Comparison of ENCODE assay signal across 23 mouse cellular contexts in genomic region chr7:68721520-68721919, GRCm38 (mm10). TPM values are rescaled to one million over a fixed set of nuclear protein-coding genes. Genes with fewer than 3 reads are reported as not detected.
DNase-seq lines count a peak whose midpoint lies in the region; ATAC-seq and TF ChIP-seq lines count a peak whose summit lies in the region.
"Had no signal": no experiment of that assay in that cellular context is flagged by ENCODE, and none has a peak within 500 bp of the region (broad histone marks: within the 10 kb centered on the region; RNA-seq: fewer than 3 reads in every experiment).

No protein-coding gene starts in this region.

- H3K4me3 ChIP-seq in midbrain, embryonic 11.5 days (ENCODE audit: low read depth, low read length) = no peak overlapping the region
- H3K4me3 ChIP-seq in midbrain, embryonic 14.5 days (replicated peaks; ENCODE audit: low read depth, low read length) = no peak overlapping the region
- H3K4me3 ChIP-seq in stomach, postnatal 0 days (ENCODE audit: low read depth, low read length) = no peak overlapping the region

- ATAC-seq in midbrain, embryonic 11.5 days (ENCODE audit: low FRiP score) = no peak
- no peak for ATAC-seq in midbrain, embryonic 14.5 days (ENCODE audit: low FRiP score, low TSS enrichment)
- peak; percentile 66 for ATAC-seq in stomach, postnatal 0 days (ENCODE audit: low FRiP score, low TSS enrichment)
- ATAC-seq: activated CD4-positive, CD25-positive, alpha-beta regulatory T cell, adult 4 months; CD4-positive, CD25-positive, alpha-beta regulatory T cell, adult 4 months; Patski had no signal

- no peak overlapping the region for H3K27ac ChIP-seq in midbrain, embryonic 11.5 days (ENCODE audit: low read depth, low read length)
- no peak overlapping the region for H3K27ac ChIP-seq in midbrain, embryonic 14.5 days (replicated peaks; ENCODE audit: low read depth, low read length)
- peak overlapping the region; percentile 40; the same call in 1 of the 2 replicates for H3K27ac ChIP-seq in stomach, postnatal 0 days (replicated peaks)

- TF ChIP-seq CTCF in stomach, postnatal 0 days (IDR thresholded peaks at IDR 0.05; ENCODE audit: low read depth) = no peak

- no peaks in the 10 kb centered on the region for H3K9me3 ChIP-seq in midbrain, embryonic 11.5 days (ENCODE audit: control insufficient read depth, low read length)
- H3K9me3 ChIP-seq in midbrain, embryonic 14.5 days (ENCODE audit: control insufficient read depth, low read length) = no peaks in the 10 kb centered on the region
- H3K9me3 ChIP-seq in stomach, postnatal 0 days (ENCODE audit: control insufficient read depth, low read length) = no peaks in the 10 kb centered on the region

- H3K9ac ChIP-seq in midbrain, embryonic 11.5 days (ENCODE audit: low read length) = no peak overlapping the region
- H3K9ac ChIP-seq in midbrain, embryonic 14.5 days (replicated peaks; ENCODE audit: low read length) = no peak overlapping the region
- no peak overlapping the region for H3K9ac ChIP-seq in stomach, postnatal 0 days (ENCODE audit: low read length)

- H3K4me1 ChIP-seq in midbrain, embryonic 11.5 days (ENCODE audit: control insufficient read depth, insufficient read depth, low read length) = 0 out of 2 replicates have a peak, but pooled peaks cover 4% of the 10 kb centered on the region
- H3K4me1 ChIP-seq in midbrain, embryonic 14.5 days (ENCODE audit: control insufficient read depth, insufficient read depth, low read length) = 0 out of 2 replicates have a peak, but pooled peaks cover 6% of the 10 kb centered on the region
- H3K4me1 ChIP-seq in stomach, postnatal 0 days (replicated peaks; ENCODE audit: control insufficient read depth, insufficient read depth) = peaks cover 8% of the 10 kb centered on the region

- H3K4me2 ChIP-seq in midbrain, embryonic 11.5 days = no peak overlapping the region
- no peak overlapping the region for H3K4me2 ChIP-seq in midbrain, embryonic 14.5 days (ENCODE audit: low read length)
- no peak overlapping the region for H3K4me2 ChIP-seq in stomach, postnatal 0 days (replicated peaks; ENCODE audit: low read depth)

- no peaks in the 10 kb centered on the region for H3K36me3 ChIP-seq in midbrain, embryonic 11.5 days (ENCODE audit: control insufficient read depth, insufficient read depth, low read length)
- H3K36me3 ChIP-seq in midbrain, embryonic 14.5 days (ENCODE audit: control insufficient read depth, insufficient read depth, low read length) = no peaks in the 10 kb centered on the region
- no peaks in the 10 kb centered on the region for H3K36me3 ChIP-seq in stomach, postnatal 0 days (ENCODE audit: control insufficient read depth, insufficient read depth, low read length)
- H3K36me3 ChIP-seq: G1E had no signal

- TF ChIP-seq EP300 in stomach, postnatal 0 days (optimal IDR thresholded peaks at IDR 0.05) = no peak

- H3K27me3 ChIP-seq in midbrain, embryonic 11.5 days (ENCODE audit: control insufficient read depth, insufficient read depth, low read length) = no peaks in the 10 kb centered on the region
- H3K27me3 ChIP-seq in midbrain, embryonic 14.5 days (ENCODE audit: control insufficient read depth, insufficient read depth, low read length) = no peaks in the 10 kb centered on the region
- H3K27me3 ChIP-seq in stomach, postnatal 0 days (ENCODE audit: control insufficient read depth, insufficient read depth, low read length) = no peaks in the 10 kb centered on the region
- H3K27me3 ChIP-seq: CH12.LX had no signal

- whole genome bisulfite sequencing in midbrain, embryonic 11.5 days = 91% methylated on average over 4 of the region's 4 CpGs
- WGBS in midbrain, embryonic 14.5 days = 92% methylated on average over 4 of the region's 4 CpGs
- WGBS in stomach, postnatal 0 days = 80% methylated on average over 4 of the region's 4 CpGs

- DNase-seq in heart, adult 11 months = peak; percentile 39
- no peak for DNase-seq in heart, postnatal 14 days
- DNase-seq in midbrain, embryonic 11.5 days (ENCODE audit: low spot score, missing footprints) = peak; percentile 47
- DNase-seq in midbrain, embryonic 14.5 days = no peak
- DNase-seq in stomach, postnatal 0 days (ENCODE audit: low spot score) = peak; percentile 52
- no peak for DNase-seq in layer of hippocampus, adult 9-10 months (ENCODE audit: low spot score)
- DNase-seq: adrenal gland, adult 2 months; adrenal gland, adult 8-10 months; adrenal gland, postnatal 10 days; adrenal gland, postnatal 14 days; adrenal gland, postnatal 25 days; adrenal gland, postnatal 36 days; B cell, adult 2 months; cerebellum, adult 11 months; cerebellum, adult 11-12 months; cerebellum, adult 18-20 months had no signal

- intact Hi-C loops in heart, postnatal 14 days (cut with DNase I) = no loop called here

RNA-seq across cellular contexts. Expression of gene Arrdc4, which starts 27.5 kb away (rescaled TPM):
- total RNA-seq in heart, postnatal 14 days (2021) = 10 to 100 TPM; 11.2 to 15.7 TPM
- polyA plus RNA-seq in midbrain, embryonic 11.5 days (2014; fragmentation: Nextera tagmentation; extraction: Ambion mirVana) = 21.2 and 22.2 TPM in 2 replicates
- 23.2 and 25.8 TPM in 2 replicates for polyA plus RNA-seq in midbrain, embryonic 14.5 days (2014; fragmentation: Nextera tagmentation; extraction: Ambion mirVana)
- 71.9 and 76.9 TPM in 2 replicates for polyA plus RNA-seq in stomach, postnatal 0 days (2015; fragmentation: Nextera tagmentation; extraction: Ambion mirVana)
- total RNA-seq: CH12.LX, MEL had no signal
- polyA plus RNA-seq: C2C12, G1E had no signal

Comparison
In these comparisons a context has a peak if more than half of its experiments do, and no peak if none do; other contexts are left out.
1. DNase-seq: peak in heart, adult 11 months (single experiment), midbrain, embryonic 11.5 days (single experiment) and stomach, postnatal 0 days (single experiment); none in heart, postnatal 14 days (0 of 2), midbrain, embryonic 14.5 days (single experiment) and layer of hippocampus, adult 9-10 months (single experiment).